8 mouse cellular contexts compared by ENCODE assay signal in the genomic region with DNA sequence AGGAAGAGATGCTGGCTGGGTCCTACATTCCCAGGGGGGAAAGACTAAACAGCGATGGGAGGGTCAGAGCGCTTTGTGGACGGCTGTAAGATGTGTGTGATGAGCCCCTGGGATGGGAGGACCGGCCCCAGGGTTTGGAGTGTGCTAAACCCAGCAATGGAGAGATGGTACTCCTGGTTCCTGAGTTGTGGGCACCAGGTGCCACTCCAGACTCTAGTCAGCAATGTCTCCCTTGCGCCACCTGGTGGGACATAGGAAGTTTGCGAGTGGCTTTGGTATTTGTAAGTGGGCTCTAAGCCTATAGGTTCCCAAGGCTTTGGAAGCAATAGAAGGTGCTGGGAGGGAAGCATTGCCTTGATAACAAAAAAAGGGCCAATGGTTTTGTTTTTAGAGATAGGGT. TPM values are rescaled to one million over a fixed set of nuclear protein-coding genes. Genes with fewer than 3 reads are reported as not detected.
DNase-seq lines count a peak whose midpoint lies in the region; ATAC-seq and TF ChIP-seq lines count a peak whose summit lies in the region.

No protein-coding gene starts in this region.

- H3K27ac ChIP-seq in brown adipose tissue, adult 24 weeks (replicated peaks; ENCODE audit: low read depth, low read length), result no peak overlapping the region
- H3K27ac ChIP-seq in heart, embryonic 13.5 days (replicated peaks), result peak overlapping the region; percentile 96
- H3K27ac ChIP-seq in kidney, postnatal 0 days, result no peak overlapping the region
- 0 out of 2 replicates have a peak overlapping the region, but pooled peaks have one; percentile 14 for H3K27ac ChIP-seq in liver, embryonic 12.5 days
- H3K27ac ChIP-seq in stomach, embryonic 14.5 days (ENCODE audit: low read length), result no peak overlapping the region; the same call in 1 of the 2 replicates

- peak overlapping the region; percentile 94 for H3K4me2 ChIP-seq in heart, embryonic 13.5 days
- H3K4me2 ChIP-seq in kidney, postnatal 0 days (ENCODE audit: low read length), result peak overlapping the region; percentile 77
- peak overlapping the region; percentile 96 for H3K4me2 ChIP-seq in liver, embryonic 12.5 days
- peak overlapping the region; percentile 70 for H3K4me2 ChIP-seq in stomach, embryonic 14.5 days (replicated peaks; ENCODE audit: low read depth, low read length)

- H3K27me3 ChIP-seq in heart, embryonic 13.5 days (replicated peaks), result no peaks in the 10 kb centered on the region
- H3K27me3 ChIP-seq in kidney, postnatal 0 days (ENCODE audit: insufficient read depth, low read length), result no peaks in the 10 kb centered on the region
- H3K27me3 ChIP-seq in liver, embryonic 12.5 days (replicated peaks), result peaks cover 27% of the 10 kb centered on the region
- no peaks in the 10 kb centered on the region for H3K27me3 ChIP-seq in stomach, embryonic 14.5 days (ENCODE audit: control insufficient read depth, insufficient read depth, low read length)

- peaks cover 12% of the 10 kb centered on the region for H3K36me3 ChIP-seq in heart, embryonic 13.5 days
- no peaks in the 10 kb centered on the region for H3K36me3 ChIP-seq in kidney, postnatal 0 days (ENCODE audit: insufficient read depth, low read length)
- H3K36me3 ChIP-seq in liver, embryonic 12.5 days, result peaks cover 10% of the 10 kb centered on the region
- no peaks in the 10 kb centered on the region for H3K36me3 ChIP-seq in stomach, embryonic 14.5 days (ENCODE audit: control insufficient read depth, insufficient read depth, low read length)

- peak; percentile 78 to 87 for DNase-seq in CD8-positive naive resting alpha-beta T cell, adult 2 months (ENCODE audit: low read depth in 2 of 2, low spot score in 2 of 2)
- DNase-seq in kidney, postnatal 0 days (ENCODE audit: low spot score), result peak; percentile 94
- DNase-seq in neural tube, embryonic 10.5 days (ENCODE audit: extremely low spot score, low spot score), result peak; percentile 86

- peak; percentile 93 for TF ChIP-seq CTCF in kidney, postnatal 0 days (IDR thresholded peaks at IDR 0.05; ENCODE audit: low read depth)

- H3K9ac ChIP-seq in heart, embryonic 13.5 days, result peak overlapping the region; percentile 86
- no peak overlapping the region for H3K9ac ChIP-seq in kidney, postnatal 0 days (ENCODE audit: low read depth, low read length)
- peak overlapping the region; percentile 80; the same call in 1 of the 2 replicates for H3K9ac ChIP-seq in liver, embryonic 12.5 days
- no peak overlapping the region; the same call in 1 of the 2 replicates for H3K9ac ChIP-seq in stomach, embryonic 14.5 days (replicated peaks; ENCODE audit: low read depth, low read length)

- peak; percentile 63 for ATAC-seq in erythroid progenitor cell, adult 5-6 weeks (replicated peaks; ENCODE audit: low FRiP score, poor library complexity, severe bottlenecking)
- ATAC-seq in heart, embryonic 13.5 days (ENCODE audit: extremely low read depth, insufficient number of reproducible peaks, low FRiP score, low TSS enrichment), result no peak
- peak; percentile 17; the same call in 1 of the 2 replicates for ATAC-seq in kidney, postnatal 0 days (replicated peaks; ENCODE audit: low FRiP score, low read depth)
- 0 out of 2 replicates have a peak, but pooled peaks have one; percentile 22 for ATAC-seq in liver, embryonic 12.5 days
- peak; percentile 24; the same call in 1 of the 2 replicates for ATAC-seq in stomach, embryonic 14.5 days (ENCODE audit: insufficient number of reproducible peaks, insufficient read depth, low FRiP score, low read depth)

- no peaks in the 10 kb centered on the region for H3K9me3 ChIP-seq in heart, embryonic 13.5 days
- H3K9me3 ChIP-seq in kidney, postnatal 0 days (replicated peaks; ENCODE audit: low read length), result no peaks in the 10 kb centered on the region
- no peaks in the 10 kb centered on the region for H3K9me3 ChIP-seq in liver, embryonic 12.5 days (replicated peaks)
- no peaks in the 10 kb centered on the region for H3K9me3 ChIP-seq in stomach, embryonic 14.5 days (ENCODE audit: control insufficient read depth, low read depth, low read length)

- no peaks in the 10 kb centered on the region for H3K4me1 ChIP-seq in brown adipose tissue, adult 24 weeks (ENCODE audit: control insufficient read depth, insufficient read depth, insufficient read length, low read length)
- peaks cover 44% of the 10 kb centered on the region for H3K4me1 ChIP-seq in heart, embryonic 13.5 days
- peaks cover 15% of the 10 kb centered on the region for H3K4me1 ChIP-seq in kidney, postnatal 0 days (replicated peaks; ENCODE audit: insufficient read depth, low read length)
- H3K4me1 ChIP-seq in liver, embryonic 12.5 days, result peaks cover 41% of the 10 kb centered on the region
- peaks cover 15% of the 10 kb centered on the region for H3K4me1 ChIP-seq in stomach, embryonic 14.5 days (ENCODE audit: control insufficient read depth, insufficient read depth, low read length)

- H3K4me3 ChIP-seq in brown adipose tissue, adult 24 weeks (ENCODE audit: insufficient read depth, low read depth, low read length), result peak overlapping the region; percentile 29; the same call in 1 of the 2 replicates
- H3K4me3 ChIP-seq in heart, embryonic 13.5 days, result peak overlapping the region; percentile 95
- H3K4me3 ChIP-seq in kidney, postnatal 0 days (replicated peaks; ENCODE audit: low read depth, low read length), result peak overlapping the region; percentile 66; the same call in 1 of the 2 replicates
- H3K4me3 ChIP-seq in liver, embryonic 12.5 days, result peak overlapping the region; percentile 87; the same call in 1 of the 2 replicates
- H3K4me3 ChIP-seq in stomach, embryonic 14.5 days (ENCODE audit: low read depth, low read length), result peak overlapping the region; percentile 53

- 0% methylated on average over 6 of the region's 6 CpGs for WGBS in heart, embryonic 13.5 days
- WGBS in kidney, postnatal 0 days, result 0% methylated on average over 6 of the region's 6 CpGs
- under 1% methylated on average over 6 of the region's 6 CpGs for WGBS in liver, embryonic 12.5 days (ENCODE audit: insufficient replicate concordance)
- WGBS in stomach, embryonic 14.5 days, result 0% methylated on average over 6 of the region's 6 CpGs

RNA-seq across cellular contexts. Expression of a gene that starts 0.9 kb away (rescaled TPM):
- polyA plus RNA-seq in brown adipose tissue, adult 24 weeks (2012; ENCODE audit: insufficient read depth, insufficient read length, missing spikeins), result 5.6 and 8.9 TPM in 2 replicates
- not detected in 2 replicates for total RNA-seq in erythroid progenitor cell, adult 5-6 weeks (2015; ENCODE audit: low replicate concordance)
- not detected in 2 replicates for total RNA-seq in erythroid progenitor cell, adult 5-6 weeks (2017; ENCODE audit: low replicate concordance)
- 15.6 and 16.2 TPM in 2 replicates for polyA plus RNA-seq in heart, embryonic 13.5 days (2015; fragmentation: Nextera tagmentation; extraction: Ambion mirVana)
- polyA plus RNA-seq in kidney, postnatal 0 days (2015; fragmentation: Nextera tagmentation; extraction: Ambion mirVana), result 10.4 and 12.1 TPM in 2 replicates
- 1.7 and 3.1 TPM in 2 replicates for polyA plus RNA-seq in liver, embryonic 12.5 days (2016; fragmentation: Nextera tagmentation; extraction: Ambion mirVana)
- 24.2 and 26.4 TPM in 2 replicates for polyA plus RNA-seq in stomach, embryonic 14.5 days (2014; fragmentation: Nextera tagmentation; extraction: Ambion mirVana)

RNA-seq across cellular contexts. Expression of a gene that starts 11.0 kb away (rescaled TPM):
- 108 and 115 TPM in 2 replicates for polyA plus RNA-seq in brown adipose tissue, adult 24 weeks (2012; ENCODE audit: insufficient read depth, insufficient read length, missing spikeins)
- 8.6 and 21.0 TPM in 2 replicates for total RNA-seq in erythroid progenitor cell, adult 5-6 weeks (2015; ENCODE audit: low replicate concordance)
- 14.5 and 15.8 TPM in 2 replicates for total RNA-seq in erythroid progenitor cell, adult 5-6 weeks (2017; ENCODE audit: low replicate concordance)
- polyA plus RNA-seq in heart, embryonic 13.5 days (2015; fragmentation: Nextera tagmentation; extraction: Ambion mirVana), result 125 and 126 TPM in 2 replicates
- 200 and 218 TPM in 2 replicates for polyA plus RNA-seq in kidney, postnatal 0 days (2015; fragmentation: Nextera tagmentation; extraction: Ambion mirVana)
- polyA plus RNA-seq in liver, embryonic 12.5 days (2016; fragmentation: Nextera tagmentation; extraction: Ambion mirVana), result 160 and 167 TPM in 2 replicates
- polyA plus RNA-seq in stomach, embryonic 14.5 days (2014; fragmentation: Nextera tagmentation; extraction: Ambion mirVana), result 182 and 196 TPM in 2 replicates

RNA-seq across cellular contexts. Expression of a gene that starts 13.0 kb away (rescaled TPM):
- 0.75 and 0.83 TPM in 2 replicates for polyA plus RNA-seq in brown adipose tissue, adult 24 weeks (2012; ENCODE audit: insufficient read depth, insufficient read length, missing spikeins)
- not detected in 2 replicates for total RNA-seq in erythroid progenitor cell, adult 5-6 weeks (2015; ENCODE audit: low replicate concordance)
- total RNA-seq in erythroid progenitor cell, adult 5-6 weeks (2017; ENCODE audit: low replicate concordance), result not detected in 2 replicates
- 0.59 and 1.1 TPM in 2 replicates for polyA plus RNA-seq in heart, embryonic 13.5 days (2015; fragmentation: Nextera tagmentation; extraction: Ambion mirVana)
- 42.8 and 49.5 TPM in 2 replicates for polyA plus RNA-seq in kidney, postnatal 0 days (2015; fragmentation: Nextera tagmentation; extraction: Ambion mirVana)
- polyA plus RNA-seq in liver, embryonic 12.5 days (2016; fragmentation: Nextera tagmentation; extraction: Ambion mirVana), result 0.13 TPM in 1 of 2 replicates, not detected in the other
- polyA plus RNA-seq in stomach, embryonic 14.5 days (2014; fragmentation: Nextera tagmentation; extraction: Ambion mirVana), result 56.3 and 58.2 TPM in 2 replicates

RNA-seq across cellular contexts. Expression of a gene that starts 13.1 kb away (rescaled TPM):
- 18.2 and 25.1 TPM in 2 replicates for polyA plus RNA-seq in brown adipose tissue, adult 24 weeks (2012; ENCODE audit: insufficient read depth, insufficient read length, missing spikeins)
- 27.4 and 36.5 TPM in 2 replicates for total RNA-seq in erythroid progenitor cell, adult 5-6 weeks (2015; ENCODE audit: low replicate concordance)
- 16.8 and 18.1 TPM in 2 replicates for total RNA-seq in erythroid progenitor cell, adult 5-6 weeks (2017; ENCODE audit: low replicate concordance)
- polyA plus RNA-seq in heart, embryonic 13.5 days (2015; fragmentation: Nextera tagmentation; extraction: Ambion mirVana), result 32.7 and 34.8 TPM in 2 replicates
- 53.6 and 56.0 TPM in 2 replicates for polyA plus RNA-seq in kidney, postnatal 0 days (2015; fragmentation: Nextera tagmentation; extraction: Ambion mirVana)
- polyA plus RNA-seq in liver, embryonic 12.5 days (2016; fragmentation: Nextera tagmentation; extraction: Ambion mirVana), result 26.6 and 26.7 TPM in 2 replicates
- polyA plus RNA-seq in stomach, embryonic 14.5 days (2014; fragmentation: Nextera tagmentation; extraction: Ambion mirVana), result 37.0 and 37.4 TPM in 2 replicates

RNA-seq across cellular contexts. Expression of a gene that starts 29.9 kb away (rescaled TPM):
- polyA plus RNA-seq in brown adipose tissue, adult 24 weeks (2012; ENCODE audit: insufficient read depth, insufficient read length, missing spikeins), result 57.6 and 64.8 TPM in 2 replicates
- total RNA-seq in erythroid progenitor cell, adult 5-6 weeks (2015; ENCODE audit: low replicate concordance), result 39.0 and 64.2 TPM in 2 replicates
- total RNA-seq in erythroid progenitor cell, adult 5-6 weeks (2017; ENCODE audit: low replicate concordance), result 7.2 and 29.1 TPM in 2 replicates
- polyA plus RNA-seq in heart, embryonic 13.5 days (2015; fragmentation: Nextera tagmentation; extraction: Ambion mirVana), result 216 and 229 TPM in 2 replicates
- 328 and 371 TPM in 2 replicates for polyA plus RNA-seq in kidney, postnatal 0 days (2015; fragmentation: Nextera tagmentation; extraction: Ambion mirVana)
- 170 and 187 TPM in 2 replicates for polyA plus RNA-seq in liver, embryonic 12.5 days (2016; fragmentation: Nextera tagmentation; extraction: Ambion mirVana)
- 297 and 314 TPM in 2 replicates for polyA plus RNA-seq in stomach, embryonic 14.5 days (2014; fragmentation: Nextera tagmentation; extraction: Ambion mirVana)

Comparison
In these comparisons a context has a peak if more than half of its experiments do, and no peak if none do; other contexts are left out.
1. H3K27ac ChIP-seq: peak in heart, embryonic 13.5 days (single experiment) and liver, embryonic 12.5 days (single experiment); none in brown adipose tissue, adult 24 weeks (single experiment), kidney, postnatal 0 days (single experiment) and stomach, embryonic 14.5 days (single experiment).
2. H3K4me3 ChIP-seq: peak in every context shown above with its lines; median percentile 95 in heart, embryonic 13.5 days; 87 in liver, embryonic 12.5 days; 66 in kidney, postnatal 0 days; 53 in stomach, embryonic 14.5 days; 29 in brown adipose tissue, adult 24 weeks.
3. H3K9ac ChIP-seq: peak in heart, embryonic 13.5 days (single experiment) and liver, embryonic 12.5 days (single experiment); none in kidney, postnatal 0 days (single experiment) and stomach, embryonic 14.5 days (single experiment).
4. RNA of a gene that starts 13.0 kb away (polyA plus RNA-seq): 56.3 to 58.2 TPM in stomach, embryonic 14.5 days and 42.8 to 49.5 TPM in kidney, postnatal 0 days; 0.59 to 1.1 TPM in heart, embryonic 13.5 days, 0.75 to 0.83 TPM in brown adipose tissue, adult 24 weeks and 0.13 TPM in liver, embryonic 12.5 days; every median in the first group is over 10 times any median in the second.
5. Peak in every context shown above with its lines, with median percentiles within 50 percentile points of each other: DNase-seq and H3K4me2 ChIP-seq.